Mouse (Mus musculus) kidney, embryonic 16.5 days (tissue): ENCODE measurements around the gene Maco1. TPM values are rescaled to one million over a fixed set of nuclear protein-coding genes. Genes with fewer than 3 reads are reported as not detected.

Experiments
- ATAC-seq: fragments of 200-750 bp; cut with Nextera tagmentation; 2 replicates; pipeline ENCODE4 v1.8.0; 2017; ENCODE audit warnings: moderate TSS enrichment; ENCODE audit not compliant: low FRiP score, low TSS enrichment
- H3K27ac ChIP-seq: fragments of 300-500 bp; sonication (generic); 2 replicates; pipeline ENCODE4 v1.5.1; 2014; ENCODE audit warnings: low read length
- H3K27me3 ChIP-seq: fragments of 300-500 bp; sonication (generic); 2 replicates; pipeline ENCODE4 v1.6.1; 2014; ENCODE audit warnings: low read length, control low read depth, mixed read lengths; ENCODE audit not compliant: insufficient read depth
- H3K36me3 ChIP-seq: fragments of 300-500 bp; sonication (generic); 2 replicates; pipeline ENCODE4 v1.6.1; 2014; ENCODE audit warnings: low read length, control low read depth, mixed read lengths; ENCODE audit not compliant: insufficient read depth
- H3K4me1 ChIP-seq: fragments of 300-500 bp; sonication (generic); 2 replicates; pipeline ENCODE4 v1.6.1; 2014; ENCODE audit warnings: low read length, control low read depth, mixed read lengths; ENCODE audit not compliant: insufficient read depth
- H3K4me2 ChIP-seq: fragments of 300-500 bp; sonication (generic); replicated peaks from 2 replicates; pipeline ENCODE4 v1.6.1; 2014; ENCODE audit warnings: low read depth, low read length
- H3K4me3 ChIP-seq: fragments of 300-500 bp; sonication (generic); 2 replicates; pipeline ENCODE4 v1.5.1; 2014; ENCODE audit warnings: mild to moderate bottlenecking, low read length
- H3K9ac ChIP-seq: fragments of 300-500 bp; sonication (generic); replicated peaks from 2 replicates; pipeline ENCODE4 v1.6.1; 2014; ENCODE audit warnings: low read length
- H3K9me3 ChIP-seq: fragments of 300-500 bp; sonication (generic); 2 replicates; pipeline ENCODE4 v1.6.1; 2016; ENCODE audit warnings: low read length, control low read depth
- WGBS: fragments of 180-500 bp; shearing (Covaris S2); extraction: QIAGEN DNeasy Blood & Tissue Kit; methylation state at CpG from one replicate; pipeline ENCODE4 v1.1.7; 2014; 5-methylcytosine and 5-hydroxymethylcytosine counted together
- polyA plus RNA-seq: library from polyadenylated mRNA; unstranded; fragments of >200 nt; fragmentation: Nextera tagmentation; extraction: Ambion mirVana; gene quantifications from 2 replicates; pipeline ENCODE4 v1.2.1, GENCODE M21; 2015

Gene Maco1
- polyA plus RNA-seq, 1 experiment from 2014 or later: 33.1 TPM

GRCm38 (mm10) chr4:134760281-134760680 is 92.9 kb downstream of the Maco1 start:
- Histone ChIP-seq H3K27ac (peak overlapping the region; percentile 78), H3K9ac (no peak overlapping the region), H3K36me3 (no peaks in the 10 kb centered on the region), H3K4me3 (no peak overlapping the region), H3K4me1 (peaks cover 68% of the 10 kb centered on the region), H3K9me3 (no peaks in the 10 kb centered on the region), H3K4me2 (no peak overlapping the region), H3K27me3 (no peaks in the 10 kb centered on the region)
- no peak for ATAC-seq
- 58% methylated on average over 6 of the region's 6 CpGs for whole genome bisulfite sequencing

GRCm38 (mm10) chr4:134759564-134759963 is 93.6 kb downstream of the Maco1 start:
- ATAC-seq: no peak
- no peaks in the 10 kb centered on the region for H3K36me3 ChIP-seq
- H3K4me2 ChIP-seq: no peak overlapping the region
- no peak overlapping the region for H3K9ac ChIP-seq
- H3K9me3 ChIP-seq: no peaks in the 10 kb centered on the region
- peaks cover 70% of the 10 kb centered on the region for H3K4me1 ChIP-seq
- 84% methylated on average over 7 of the region's 7 CpGs for WGBS
- no peak overlapping the region for H3K4me3 ChIP-seq
- H3K27me3 ChIP-seq: no peaks in the 10 kb centered on the region
- H3K27ac ChIP-seq: peak overlapping the region; percentile 78

- H3K9ac ChIP-seq: no peak overlapping the region
- H3K4me3 ChIP-seq: no peak overlapping the region
- H3K36me3 ChIP-seq: no peaks in the 10 kb centered on the region
- ATAC-seq: no peak
- H3K27ac ChIP-seq: no peak overlapping the region
- WGBS: 92% methylated on average over 14 of the region's 14 CpGs
- H3K9me3 ChIP-seq: no peaks in the 10 kb centered on the region
- peaks cover 70% of the 10 kb centered on the region for H3K4me1 ChIP-seq
- H3K4me2 ChIP-seq: no peak overlapping the region
- no peaks in the 10 kb centered on the region for H3K27me3 ChIP-seq
These were observed 94.2 kb downstream of the Maco1 start for GRCm38 (mm10) chr4:134758922-134759321.

GRCm38 (mm10) chr4:134758367-134758766 is 94.8 kb downstream of the Maco1 start:
- Histone ChIP-seq H3K4me2 (no peak overlapping the region), H3K9me3 (no peaks in the 10 kb centered on the region), H3K36me3 (no peaks in the 10 kb centered on the region), H3K4me1 (peaks cover 71% of the 10 kb centered on the region), H3K27me3 (no peaks in the 10 kb centered on the region), H3K27ac (no peak overlapping the region), H3K4me3 (no peak overlapping the region), H3K9ac (no peak overlapping the region)
- WGBS: 78% methylated on average over 4 of the region's 4 CpGs
- ATAC-seq: no peak

GRCm38 (mm10) chr4:134756953-134757352 is 96.2 kb downstream of the Maco1 start:
- Histone ChIP-seq H3K36me3 (no peaks in the 10 kb centered on the region), H3K9ac (no peak overlapping the region), H3K27ac (no peak overlapping the region), H3K4me3 (no peak overlapping the region), H3K4me2 (no peak overlapping the region), H3K9me3 (no peaks in the 10 kb centered on the region), H3K27me3 (no peaks in the 10 kb centered on the region), H3K4me1 (peaks cover 84% of the 10 kb centered on the region)
- 51% methylated on average over 7 of the region's 7 CpGs for WGBS
- ATAC-seq: no peak

- H3K4me3 ChIP-seq: no peak overlapping the region
- no peaks in the 10 kb centered on the region for H3K27me3 ChIP-seq
- ATAC-seq: no peak
- H3K4me1 ChIP-seq: peaks cover 80% of the 10 kb centered on the region
- no peaks in the 10 kb centered on the region for H3K36me3 ChIP-seq
- no peak overlapping the region for H3K27ac ChIP-seq
- H3K9ac ChIP-seq: no peak overlapping the region
- no peaks in the 10 kb centered on the region for H3K9me3 ChIP-seq
- H3K4me2 ChIP-seq: no peak overlapping the region
- 80% methylated on average over 13 of the region's 13 CpGs for WGBS
These were observed 98.2 kb downstream of the Maco1 start for GRCm38 (mm10) chr4:134754941-134755340.

GRCm38 (mm10) chr4:134754371-134754770 is 98.8 kb downstream of the Maco1 start:
- Histone ChIP-seq H3K9me3 (no peaks in the 10 kb centered on the region), H3K4me3 (no peak overlapping the region), H3K27me3 (no peaks in the 10 kb centered on the region), H3K4me2 (no peak overlapping the region), H3K27ac (peak overlapping the region; percentile 59; the same call in 1 of the 2 replicates), H3K4me1 (peaks cover 75% of the 10 kb centered on the region), H3K9ac (no peak overlapping the region), H3K36me3 (no peaks in the 10 kb centered on the region)
- 25% methylated on average over 10 of the region's 10 CpGs for WGBS
- ATAC-seq: no peak

- Histone ChIP-seq H3K9me3 (no peaks in the 10 kb centered on the region), H3K4me1 (peaks cover 68% of the 10 kb centered on the region), H3K27me3 (no peaks in the 10 kb centered on the region), H3K4me2 (0 out of 2 replicates have a peak overlapping the region, but pooled peaks have one; percentile 1), H3K36me3 (peaks cover 5% of the 10 kb centered on the region), H3K27ac (peak overlapping the region; percentile 59), H3K9ac (no peak overlapping the region; the same call in 1 of the 2 replicates), H3K4me3 (no peak overlapping the region)
- 41% methylated on average over 17 of the region's 17 CpGs for WGBS
- 0 out of 2 replicates have a peak, but pooled peaks have one; percentile 10 for ATAC-seq
These were observed 99.5 kb downstream of the Maco1 start for GRCm38 (mm10) chr4:134753516-134754261.

- no peaks in the 10 kb centered on the region for H3K9me3 ChIP-seq
- H3K27ac ChIP-seq: no peak overlapping the region; the same call in 1 of the 2 replicates
- no peak overlapping the region for H3K4me2 ChIP-seq
- ATAC-seq: peak; percentile 20; the same call in 1 of the 2 replicates
- WGBS: 43% methylated on average over 11 of the region's 11 CpGs
- H3K4me3 ChIP-seq: no peak overlapping the region
- H3K36me3 ChIP-seq: peaks cover 5% of the 10 kb centered on the region
- H3K27me3 ChIP-seq: no peaks in the 10 kb centered on the region
- peaks cover 61% of the 10 kb centered on the region for H3K4me1 ChIP-seq
- H3K9ac ChIP-seq: no peak overlapping the region
These were observed 100.2 kb downstream of the Maco1 start for GRCm38 (mm10) chr4:134752911-134753426.
